Mouse (Mus musculus): ENCODE results near the gene Vrk2.

DNA sequence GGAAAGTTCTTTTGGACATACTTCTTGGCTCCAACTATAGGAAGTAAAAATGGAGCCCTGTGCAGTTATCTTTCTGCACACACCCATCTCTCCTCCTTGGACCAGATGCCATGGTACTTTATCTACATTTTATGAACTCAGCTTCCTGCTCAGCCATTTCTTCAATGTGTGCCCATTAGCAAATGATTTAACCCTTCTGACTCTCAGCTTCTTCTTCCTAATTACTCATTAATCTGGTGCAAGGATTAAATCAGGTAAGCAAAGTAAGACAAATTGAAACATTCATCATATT lies 60.0 kb downstream of the Vrk2 start:
- TF ChIP-seq POLR2A (IDR thresholded peaks at IDR 0.05; ENCODE audit: borderline replicate concordance, insufficient read depth, low read length): no peak
- no peak for TF ChIP-seq CTCF (IDR thresholded peaks at IDR 0.05; ENCODE audit: borderline replicate concordance, insufficient read depth, low read depth, low read length)
